Mouse (Mus musculus) thymus, adult 2 months (tissue): Measurements from ENCODE around the gene Agmo.

Source experiments
- CTCF ChIP-seq: fragments of 200-500 bp; IDR thresholded peaks from 2 replicates; pipeline ENCODE4 v1.5.1; 2012; ENCODE audit warnings: mild to moderate bottlenecking, control low read depth, low read length, moderate library complexity, borderline replicate concordance; ENCODE audit not compliant: control insufficient read depth, poor library complexity, insufficient read depth; ENCODE audit errors: extremely low read depth
- POLR2A ChIP-seq: fragments of 200-500 bp; IDR thresholded peaks from 2 replicates; pipeline ENCODE4 v1.6.1; 2012; ENCODE audit warnings: mild to moderate bottlenecking, low read length, control low read depth, moderate library complexity; ENCODE audit not compliant: control insufficient read depth, poor library complexity, insufficient read depth; ENCODE audit errors: extremely low read depth

GRCm38 (mm10) chr12:37487991-37488390 lies 246.6 kb downstream of the Agmo start:
- TF ChIP-seq CTCF (no peak), POLR2A (no peak)
